Mouse (Mus musculus): ENCODE results near the gene Cdc42se1.

The Cdc42se1 gene

GRCm38 (mm10) chr3:95227214-95227613 lies 1.3 kb upstream of the Cdc42se1 start:
- no peak for DNase-seq

- DNase-seq: peak; percentile 63
These were observed 605 bp downstream of the Cdc42se1 start for GRCm38 (mm10) chr3:95228894-95229780.

GRCm38 (mm10) chr3:95229781-95230494 lies 1.4 kb downstream of the Cdc42se1 start:
- DNase-seq: peak; percentile 84

GRCm38 (mm10) chr3:95230495-95231297 lies 2.2 kb downstream of the Cdc42se1 start:
- peak; percentile 70 for DNase-seq

- peak; percentile 60 for DNase-seq
These were observed 3.0 kb downstream of the Cdc42se1 start, which contains the start of gene Mllt11 for GRCm38 (mm10) chr3:95231298-95232221. TSS of gene Mllt11 (minus strand) at chr3:95232171.

GRCm38 (mm10) chr3:95232771-95233170 lies 4.2 kb downstream of the Cdc42se1 start:
- peak; percentile 82 for DNase-seq

GRCm38 (mm10) chr3:95233303-95233980 lies 4.9 kb downstream of the Cdc42se1 start:
- DNase-seq: peak; percentile 65

GRCm38 (mm10) chr3:95235386-95236301 lies 7.1 kb downstream of the Cdc42se1 start:
- peak; percentile 51 for DNase-seq

- DNase-seq: no peak
These were observed 9.1 kb downstream of the Cdc42se1 start for GRCm38 (mm10) chr3:95237541-95238099.

GRCm38 (mm10) chr3:95239022-95239421 lies 10.5 kb downstream of the Cdc42se1 start:
- DNase-seq: no peak

GRCm38 (mm10) chr3:95239971-95240370 lies 11.4 kb downstream of the Cdc42se1 start:
- DNase-seq: no peak

- DNase-seq: no peak
These were observed 12.4 kb downstream of the Cdc42se1 start for GRCm38 (mm10) chr3:95240900-95241299.

- DNase-seq: no peak
These were observed 13.0 kb downstream of the Cdc42se1 start, which contains the start of gene Gm128 for GRCm38 (mm10) chr3:95241498-95241897. TSS of gene Gm128 (minus strand) at chr3:95241598.

- DNase-seq: no peak
These were observed 14.6 kb downstream of the Cdc42se1 start for GRCm38 (mm10) chr3:95243086-95243485.

GRCm38 (mm10) chr3:95246465-95247231 lies 18.1 kb downstream of the Cdc42se1 start:
- peak; percentile 59 for DNase-seq

GRCm38 (mm10) chr3:95247660-95248336 lies 19.3 kb downstream of the Cdc42se1 start:
- DNase-seq: no peak

- no peak for DNase-seq
These were observed 21.8 kb downstream of the Cdc42se1 start for GRCm38 (mm10) chr3:95250361-95250760.

GRCm38 (mm10) chr3:95250783-95251424 lies 22.4 kb downstream of the Cdc42se1 start, which contains the start of gene Bnipl:
TSS of gene Bnipl (minus strand) at chr3:95251193.
- no peak for DNase-seq

All from kidney, adult 9 months (tissue).